Mouse (Mus musculus) limb, embryonic 11.5 days (tissue): ENCODE measurements at regions not wholly inside any gene's neighbourhood (a gene's known extent, or its start where the extent isn't known, plus 50 kb on each side); places are given as distances from the start of the nearest gene placed in this dataset.

Experiments used
- ATAC-seq: fragments of 200-750 bp; cut with Nextera tagmentation; 2 replicates; pipeline ENCODE4 v1.8.0; 2017; ENCODE audit warnings: low read depth; ENCODE audit not compliant: insufficient number of reproducible peaks, low FRiP score, low TSS enrichment
- DNase-seq: peaks from one replicate; pipeline ENCODE4 v3.0.0-alpha.2; 2015; ENCODE audit warnings: low spot score
- H3K27ac ChIP-seq: fragments of 300-500 bp; sonication (generic); replicated peaks from 2 replicates; pipeline ENCODE4 v1.5.1; 2014; ENCODE audit warnings: low read depth, mild to moderate bottlenecking, low read length
- H3K27me3 ChIP-seq: fragments of 300-500 bp; sonication (generic); 2 replicates; pipeline ENCODE4 v1.6.1; 2014; ENCODE audit warnings: mild to moderate bottlenecking, low read length, mixed read lengths; ENCODE audit not compliant: control insufficient read depth, insufficient read depth
- H3K36me3 ChIP-seq: fragments of 300-500 bp; sonication (generic); 2 replicates; pipeline ENCODE4 v1.6.1; 2014; ENCODE audit warnings: mild to moderate bottlenecking, low read length, moderate library complexity, mixed read lengths; ENCODE audit not compliant: control insufficient read depth, insufficient read depth
- H3K4me1 ChIP-seq: fragments of 300-500 bp; sonication (generic); 2 replicates; pipeline ENCODE4 v1.6.1; 2014; ENCODE audit warnings: low read length, mixed read lengths; ENCODE audit not compliant: control insufficient read depth, insufficient read depth
- H3K4me2 ChIP-seq: fragments of 300-500 bp; sonication (generic); 2 replicates; pipeline ENCODE4 v1.6.1; 2014; ENCODE audit warnings: low read depth, mild to moderate bottlenecking, moderate library complexity; ENCODE audit not compliant: severe bottlenecking
- H3K4me3 ChIP-seq: fragments of 300-500 bp; sonication (generic); 2 replicates; pipeline ENCODE4 v1.5.1; 2014; ENCODE audit warnings: low read depth, low read length
- H3K9ac ChIP-seq: fragments of 300-500 bp; sonication (generic); 2 replicates; pipeline ENCODE4 v1.6.1; 2014; ENCODE audit warnings: mild to moderate bottlenecking, low read length
- H3K9me3 ChIP-seq: fragments of 300-500 bp; sonication (generic); 2 replicates; pipeline ENCODE4 v1.6.1; 2016; ENCODE audit warnings: low read length; ENCODE audit not compliant: control insufficient read depth
- WGBS: fragments of 180-500 bp; shearing (Covaris S2); extraction: QIAGEN DNeasy Blood & Tissue Kit; methylation state at CpG from one replicate; pipeline ENCODE4 v1.1.7; 2014; 5-methylcytosine and 5-hydroxymethylcytosine counted together

GRCm38 (mm10) chr11:25473682-25474365 lies 736.7 kb downstream of the 5730522E02Rik start:
- Histone ChIP-seq H3K27me3 (no peaks in the 10 kb centered on the region), H3K36me3 (no peaks in the 10 kb centered on the region), H3K27ac (no peak overlapping the region), H3K4me1 (no peaks in the 10 kb centered on the region), H3K4me3 (no peak overlapping the region), H3K9me3 (no peaks in the 10 kb centered on the region), H3K4me2 (no peak overlapping the region), H3K9ac (no peak overlapping the region)
- DNase-seq (no peak), ATAC-seq (no peak)
- WGBS = 46% methylated on average over 2 of the region's 2 CpGs

- no peaks in the 10 kb centered on the region for H3K9me3 ChIP-seq
- no peaks in the 10 kb centered on the region for H3K27me3 ChIP-seq
- DNase-seq = no peak
- H3K4me2 ChIP-seq = no peak overlapping the region
- H3K36me3 ChIP-seq = no peaks in the 10 kb centered on the region
- no peaks in the 10 kb centered on the region for H3K4me1 ChIP-seq
- no peak overlapping the region for H3K27ac ChIP-seq
- no peak for ATAC-seq
- H3K4me3 ChIP-seq = no peak overlapping the region
- 81% methylated on average over 6 of the region's 6 CpGs for WGBS
- H3K9ac ChIP-seq = no peak overlapping the region
Observed at GRCm38 (mm10) chr11:25469819-25470218, 740.7 kb downstream of the 5730522E02Rik start.

GRCm38 (mm10) chr11:25437206-25437605 lies 773.4 kb downstream of the 5730522E02Rik start:
- 74% methylated on average over 1 of the region's 1 CpGs for WGBS
- Histone ChIP-seq H3K36me3 (no peaks in the 10 kb centered on the region), H3K4me1 (no peaks in the 10 kb centered on the region), H3K9ac (no peak overlapping the region), H3K4me3 (no peak overlapping the region), H3K27me3 (no peaks in the 10 kb centered on the region), H3K9me3 (no peaks in the 10 kb centered on the region), H3K27ac (no peak overlapping the region), H3K4me2 (no peak overlapping the region)
- DNase-seq (no peak), ATAC-seq (no peak)

GRCm38 (mm10) chr11:25435645-25436044 lies 774.9 kb downstream of the 5730522E02Rik start:
- no peaks in the 10 kb centered on the region for H3K36me3 ChIP-seq
- no peaks in the 10 kb centered on the region for H3K9me3 ChIP-seq
- no peak overlapping the region for H3K9ac ChIP-seq
- H3K4me3 ChIP-seq = no peak overlapping the region
- H3K27me3 ChIP-seq = no peaks in the 10 kb centered on the region
- no peak overlapping the region for H3K4me2 ChIP-seq
- no peaks in the 10 kb centered on the region for H3K4me1 ChIP-seq
- no peak for DNase-seq
- H3K27ac ChIP-seq = no peak overlapping the region
- no peak for ATAC-seq
- WGBS = 13% methylated on average over 1 of the region's 1 CpGs

- Histone ChIP-seq H3K9me3 (no peaks in the 10 kb centered on the region), H3K9ac (no peak overlapping the region), H3K36me3 (no peaks in the 10 kb centered on the region), H3K27me3 (no peaks in the 10 kb centered on the region), H3K4me3 (no peak overlapping the region), H3K27ac (no peak overlapping the region), H3K4me2 (no peak overlapping the region), H3K4me1 (no peaks in the 10 kb centered on the region)
- WGBS = 87% methylated on average over 4 of the region's 4 CpGs
- no peak for DNase-seq
- ATAC-seq = no peak
Observed at GRCm38 (mm10) chr11:25423186-25423585, 787.4 kb downstream of the 5730522E02Rik start.

GRCm38 (mm10) chr11:25421486-25421885 lies 789.1 kb downstream of the 5730522E02Rik start:
- Histone ChIP-seq H3K27me3 (no peaks in the 10 kb centered on the region), H3K36me3 (no peaks in the 10 kb centered on the region), H3K4me2 (no peak overlapping the region), H3K4me1 (no peaks in the 10 kb centered on the region), H3K27ac (no peak overlapping the region), H3K9ac (no peak overlapping the region), H3K9me3 (no peaks in the 10 kb centered on the region), H3K4me3 (no peak overlapping the region)
- ATAC-seq = no peak
- DNase-seq = no peak

- no peak overlapping the region for H3K9ac ChIP-seq
- no peak overlapping the region for H3K27ac ChIP-seq
- no peak overlapping the region for H3K4me3 ChIP-seq
- H3K9me3 ChIP-seq = no peaks in the 10 kb centered on the region
- H3K4me2 ChIP-seq = no peak overlapping the region
- WGBS = 83% methylated on average over 4 of the region's 4 CpGs
- ATAC-seq = no peak
- H3K27me3 ChIP-seq = no peaks in the 10 kb centered on the region
- no peak for DNase-seq
- no peaks in the 10 kb centered on the region for H3K4me1 ChIP-seq
- H3K36me3 ChIP-seq = no peaks in the 10 kb centered on the region
Observed at GRCm38 (mm10) chr11:25410403-25411090, 800.0 kb downstream of the 5730522E02Rik start.

GRCm38 (mm10) chr11:25391649-25392048 lies 818.9 kb downstream of the 5730522E02Rik start:
- no peaks in the 10 kb centered on the region for H3K27me3 ChIP-seq
- ATAC-seq (no peak), DNase-seq (no peak)
- no peaks in the 10 kb centered on the region for H3K9me3 ChIP-seq
- H3K4me1 ChIP-seq = no peaks in the 10 kb centered on the region
- H3K27ac ChIP-seq = no peak overlapping the region
- H3K36me3 ChIP-seq = no peaks in the 10 kb centered on the region
- WGBS = 79% methylated on average over 2 of the region's 2 CpGs
- no peak overlapping the region for H3K9ac ChIP-seq
- no peak overlapping the region for H3K4me3 ChIP-seq
- H3K4me2 ChIP-seq = no peak overlapping the region
